12 mouse cellular contexts compared by ENCODE assay signal in genomic region chr4:85250271-85250670, GRCm38 (mm10). TPM values are rescaled to one million over a fixed set of nuclear protein-coding genes. Genes with fewer than 3 reads are reported as not detected.
A peak's percentile ranks its signal among the peaks of the same experiment; 100 is the strongest.
DNase-seq lines count a peak whose midpoint lies in the region.
"Had no signal": no experiment of that assay in that cellular context is flagged by ENCODE, and none has a peak within 500 bp of the region (broad histone marks: within the 10 kb centered on the region; RNA-seq: fewer than 3 reads in every experiment).

No protein-coding gene starts in this region.

- peak; percentile 75 for DNase-seq in cerebellum, adult 9-10 months
- DNase-seq in cerebellum, postnatal 36 days: no peak
- peak; percentile 39 to 58 for DNase-seq in left cerebral cortex, postnatal 10 days (ENCODE audit: extremely low spot score in 1 of 2, low spot score in 2 of 2)
- no peak for DNase-seq in left cerebral cortex, adult 11 months (ENCODE audit: low spot score)
- peak; percentile 60 for DNase-seq in brain, embryonic 18.5 days (ENCODE audit: low read depth, low spot score)
- DNase-seq in left cerebral cortex, postnatal 4 days: peak; percentile 88
- no peak for DNase-seq in gastrocnemius, adult 8-10 months (ENCODE audit: low spot score in 2 of 2)
- DNase-seq in spleen, postnatal 14 days (ENCODE audit: low spot score in 2 of 2): no peak
- DNase-seq: gastrocnemius, adult 2 months; heart, postnatal 14 days; kidney, postnatal 4 days; liver, embryonic 13.5 days had no signal

- intact Hi-C loops in left cerebral cortex, postnatal 10 days (cut with DNase I): no loop called here
- intact Hi-C loops in left cerebral cortex, postnatal 4 days (cut with DNase I): no loop called here

RNA-seq across cellular contexts. Expression of gene Sh3gl2, which starts 45.3 kb away (rescaled TPM):
- total RNA-seq in left cerebral cortex, postnatal 10 days (2021): 100 to 1,000 TPM; 256 to 261 TPM
- 100 to 1,000 TPM; 148 to 155 TPM for total RNA-seq in left cerebral cortex, postnatal 4 days (2021)
- total RNA-seq in gastrocnemius, adult 8-10 months (2022): under 1 TPM; 0.56 to 0.83 (median 0.60) TPM

Comparison
In these comparisons a context has a peak if more than half of its experiments do, and no peak if none do; other contexts are left out.
1. DNase-seq: peak in cerebellum, adult 9-10 months (single experiment), left cerebral cortex, postnatal 10 days (2 of 2), brain, embryonic 18.5 days (single experiment) and left cerebral cortex, postnatal 4 days (single experiment); none in cerebellum, postnatal 36 days (0 of 2), left cerebral cortex, adult 11 months (single experiment), gastrocnemius, adult 8-10 months (0 of 2) and spleen, postnatal 14 days (0 of 2).
2. RNA of gene Sh3gl2, which starts 45.3 kb away (total RNA-seq): 256 to 261 TPM in left cerebral cortex, postnatal 10 days and 148 to 155 TPM in left cerebral cortex, postnatal 4 days; 0.56 to 0.83 TPM in gastrocnemius, adult 8-10 months; every median in the first group is over 10 times any median in the second.